Mouse (Mus musculus): ENCODE results near the gene Olfr10.
"Not testable (repeated sequence)": the region's sequence is repeated elsewhere in the genome, so short reads cannot be mapped to it uniquely, and the experiment has no call there.

Gene Olfr10

DNA sequence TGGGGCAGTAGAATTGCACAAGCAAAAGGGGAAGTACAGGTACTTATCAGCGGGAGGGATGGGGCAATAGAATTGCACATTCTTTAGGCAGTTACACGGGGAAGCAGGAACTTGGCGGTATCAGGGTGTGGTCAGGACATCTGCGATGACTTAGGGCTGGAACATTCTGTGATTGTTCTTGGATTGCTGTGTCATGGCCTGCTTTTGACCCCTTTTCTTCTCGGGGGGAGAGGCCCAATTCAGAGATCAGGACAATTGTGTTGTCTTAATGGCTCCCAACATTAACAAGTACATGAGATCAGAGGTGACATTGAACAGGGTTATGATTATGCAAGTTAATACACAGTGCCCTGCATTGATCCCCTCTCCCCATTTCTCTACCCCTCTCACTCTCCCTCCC, 4.0 kb downstream of the Olfr10 start:
- intact Hi-C loops (cut with DNase I): not testable (repeated sequence)

DNA sequence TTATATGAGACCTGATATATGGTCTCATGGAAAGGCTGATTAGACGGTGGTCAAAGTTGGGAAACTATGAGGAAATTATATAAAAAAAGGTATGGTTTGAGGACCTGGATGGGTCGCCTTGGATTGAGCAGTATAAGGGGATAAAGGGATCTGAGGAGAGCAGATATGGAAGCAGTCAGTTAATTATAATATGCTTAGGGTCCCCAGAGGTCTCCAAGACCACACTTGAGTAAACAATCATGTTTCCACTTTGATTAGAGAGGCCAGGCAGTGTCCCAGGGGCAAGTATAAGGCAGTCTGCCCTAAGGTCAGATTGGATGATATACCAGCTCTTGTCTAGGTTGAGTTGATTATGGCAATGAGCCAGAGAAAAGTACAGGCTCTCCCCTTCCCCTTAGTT, 17.9 kb downstream of the Olfr10 start, which contains the start of gene Olfr1391:
Olfr1391 (plus strand) TSS at position 301 of the 400 bp plus-strand sequence.
- intact Hi-C loops (cut with DNase I): no loop called here

DNA sequence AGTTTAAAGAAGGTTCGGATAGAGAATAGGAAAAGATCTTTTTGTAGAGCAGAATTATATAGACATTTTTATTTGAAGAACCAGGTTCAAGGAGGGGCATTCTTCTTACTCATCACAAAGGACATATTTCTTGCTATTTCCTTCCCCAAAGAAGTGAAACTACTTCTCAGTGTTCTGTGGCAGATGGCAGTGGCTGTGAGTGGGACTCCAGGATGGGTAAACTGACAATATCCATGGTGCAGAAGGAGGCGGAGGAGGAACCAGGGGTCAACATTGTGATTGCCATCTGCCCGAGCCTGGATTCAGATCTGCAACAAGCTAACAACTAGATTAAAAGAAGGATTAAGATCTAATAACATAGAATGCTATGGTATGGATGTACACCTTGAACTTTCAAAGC, 22.2 kb downstream of the Olfr10 start:
- intact Hi-C loops (cut with DNase I): no loop called here

DNA sequence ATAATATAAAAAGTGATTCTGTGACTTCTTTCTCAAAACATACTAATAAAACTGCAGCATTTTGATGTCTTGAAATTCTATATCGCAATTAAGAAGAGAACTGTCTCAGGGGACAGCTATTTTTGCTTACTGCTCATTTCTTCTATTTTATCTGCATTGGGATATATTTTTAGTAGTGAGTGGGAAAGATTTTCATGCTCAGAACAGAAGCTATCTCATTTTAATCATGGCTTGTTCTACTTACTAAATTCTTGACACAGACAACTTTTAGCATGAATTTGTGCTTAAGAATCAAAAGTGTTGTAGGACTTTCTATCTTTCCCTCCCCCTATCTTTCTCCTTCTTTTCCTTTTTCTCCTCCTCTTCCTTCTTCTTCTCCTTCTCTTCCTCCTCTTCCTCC, 25.1 kb downstream of the Olfr10 start:
- intact Hi-C loops (cut with DNase I): no loop called here

DNA sequence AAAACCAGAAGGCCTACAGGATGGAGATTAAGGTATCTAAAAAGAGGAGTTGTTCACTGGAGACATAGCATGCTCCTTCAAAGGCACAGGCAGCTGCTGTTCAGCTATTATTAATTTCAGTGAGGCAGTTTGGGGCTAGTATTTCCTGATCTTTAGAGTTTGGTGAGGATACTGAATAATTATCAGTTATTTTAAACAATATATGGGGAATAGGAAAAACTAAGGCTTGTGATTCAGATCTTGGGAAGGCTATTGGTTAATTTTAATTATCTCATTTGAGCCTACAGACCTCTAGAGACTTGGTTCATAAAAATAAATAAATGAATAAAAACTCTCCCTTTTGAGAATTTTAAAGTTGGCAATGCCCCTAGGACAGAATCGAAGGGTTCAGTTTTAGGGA, 30.3 kb downstream of the Olfr10 start, which contains the start of gene Olfr1390:
Olfr1390 (plus strand) TSS at position 301 of the 400 bp plus-strand sequence.
- intact Hi-C loops (cut with DNase I): no loop called here

DNA sequence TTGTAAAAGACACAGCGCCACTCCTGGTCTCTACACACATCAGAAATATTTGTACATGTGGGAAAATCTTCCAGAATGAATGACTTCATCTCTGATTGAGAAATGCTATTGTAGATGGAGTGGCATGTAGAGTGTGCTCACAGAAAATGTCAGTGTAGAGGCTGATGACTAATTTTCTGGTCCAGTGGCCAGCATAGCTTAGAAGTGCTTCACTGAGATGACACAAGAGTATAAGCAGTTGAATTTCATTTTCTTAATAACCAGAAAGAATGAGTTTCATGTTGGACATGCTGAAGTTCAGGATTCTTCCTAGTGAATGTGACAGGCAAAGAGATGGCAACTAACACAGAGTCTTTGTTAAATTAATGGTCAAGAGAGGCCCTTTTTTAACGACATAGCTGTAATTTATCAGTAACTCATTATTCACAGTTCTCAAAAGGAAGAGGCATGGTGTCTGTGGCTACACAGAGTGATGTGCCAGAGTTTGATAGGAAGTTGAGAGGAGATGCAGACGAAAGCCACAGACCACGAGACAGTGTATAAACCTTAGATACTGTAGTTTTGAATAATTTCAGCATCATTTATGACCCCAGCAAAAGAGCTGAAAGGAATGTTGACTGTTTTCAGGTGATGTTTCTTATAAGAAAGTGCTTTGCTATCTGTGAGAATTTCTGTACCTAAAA, 32.8 kb downstream of the Olfr10 start:
- intact Hi-C loops (cut with DNase I): no loop called here
